Comparison of ENCODE assay signal across 8 mouse cellular contexts in the genomic region with DNA sequence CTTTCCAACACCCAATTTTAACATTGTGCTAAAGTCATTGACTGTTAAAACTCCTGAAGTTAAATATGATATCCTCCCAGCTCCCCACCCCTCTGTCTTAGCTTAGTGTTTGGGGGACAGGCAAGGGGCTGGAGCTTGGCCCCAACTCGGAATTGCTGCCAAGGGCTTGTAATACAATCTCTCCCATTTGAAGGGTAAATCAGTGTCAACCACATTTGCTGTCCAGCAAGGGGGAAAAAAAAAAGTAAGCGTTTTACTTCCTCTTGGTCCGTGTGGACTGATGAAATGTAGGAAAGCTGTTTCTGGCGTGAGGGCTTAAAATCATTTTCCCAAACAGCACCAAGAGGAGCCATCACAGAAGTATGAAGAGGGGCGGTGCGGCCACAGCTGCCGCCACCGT. TPM values are rescaled to one million over a fixed set of nuclear protein-coding genes. Genes with fewer than 3 reads are reported as not detected.
DNase-seq lines count a peak whose midpoint lies in the region; ATAC-seq and TF ChIP-seq lines count a peak whose summit lies in the region.

No protein-coding gene starts in this region.

- no peaks in the 10 kb centered on the region for H3K27me3 ChIP-seq in lung, embryonic 15.5 days
- H3K27me3 ChIP-seq in embryonic facial prominence, embryonic 15.5 days = no peaks in the 10 kb centered on the region
- no peaks in the 10 kb centered on the region for H3K27me3 ChIP-seq in intestine, postnatal 0 days (replicated peaks; ENCODE audit: control insufficient read depth, insufficient read depth, low read length)
- H3K27me3 ChIP-seq in neural tube, embryonic 14.5 days (ENCODE audit: control insufficient read depth, insufficient read depth, low read length) = no peaks in the 10 kb centered on the region

- no peak for TF ChIP-seq CTCF in intestine, postnatal 0 days (IDR thresholded peaks at IDR 0.05; ENCODE audit: low read depth)

- 0 out of 2 replicates have a peak, but pooled peaks cover 7% of the 10 kb centered on the region for H3K4me1 ChIP-seq in lung, embryonic 15.5 days
- H3K4me1 ChIP-seq in embryonic facial prominence, embryonic 15.5 days = peaks cover 12% of the 10 kb centered on the region
- no peaks in the 10 kb centered on the region for H3K4me1 ChIP-seq in intestine, postnatal 0 days (replicated peaks; ENCODE audit: control insufficient read depth, insufficient read depth, low read length)
- 0 out of 2 replicates have a peak, but pooled peaks cover 3% of the 10 kb centered on the region for H3K4me1 ChIP-seq in neural tube, embryonic 14.5 days (ENCODE audit: control insufficient read depth, insufficient read depth, low read length)

- peak overlapping the region; percentile 85 for H3K27ac ChIP-seq in lung, embryonic 15.5 days
- peak overlapping the region; percentile 92 for H3K27ac ChIP-seq in embryonic facial prominence, embryonic 15.5 days (replicated peaks)
- H3K27ac ChIP-seq in intestine, postnatal 0 days (ENCODE audit: low read depth, low read length) = 0 out of 2 replicates have a peak overlapping the region, but pooled peaks have one; percentile 11
- H3K27ac ChIP-seq in neural tube, embryonic 14.5 days (ENCODE audit: low read depth, low read length) = peak overlapping the region; percentile 91

- H3K9ac ChIP-seq in lung, embryonic 15.5 days = peak overlapping the region; percentile 44
- H3K9ac ChIP-seq in embryonic facial prominence, embryonic 15.5 days = peak overlapping the region; percentile 16
- H3K9ac ChIP-seq in intestine, postnatal 0 days (ENCODE audit: low read depth, low read length) = 0 out of 2 replicates have a peak overlapping the region, but pooled peaks have one; percentile 8
- H3K9ac ChIP-seq in neural tube, embryonic 14.5 days (replicated peaks; ENCODE audit: low read depth, low read length) = peak overlapping the region; percentile 65

- WGBS in lung, embryonic 15.5 days = under 1% methylated on average over 8 of the region's 8 CpGs
- WGBS in embryonic facial prominence, embryonic 15.5 days = 1% methylated on average over 8 of the region's 8 CpGs
- WGBS in intestine, postnatal 0 days = 3% methylated on average over 8 of the region's 8 CpGs
- WGBS in neural tube, embryonic 14.5 days = 2% methylated on average over 8 of the region's 8 CpGs

- H3K9me3 ChIP-seq in lung, embryonic 15.5 days = no peaks in the 10 kb centered on the region
- H3K9me3 ChIP-seq in embryonic facial prominence, embryonic 15.5 days (replicated peaks) = no peaks in the 10 kb centered on the region
- no peaks in the 10 kb centered on the region for H3K9me3 ChIP-seq in intestine, postnatal 0 days (ENCODE audit: control insufficient read depth)
- H3K9me3 ChIP-seq in neural tube, embryonic 14.5 days (ENCODE audit: control insufficient read depth, low read length) = no peaks in the 10 kb centered on the region

- no peak for ATAC-seq in lung, embryonic 15.5 days (ENCODE audit: borderline replicate concordance, extremely low read depth, low FRiP score, low TSS enrichment)
- ATAC-seq in embryonic facial prominence, embryonic 15.5 days (ENCODE audit: insufficient number of reproducible peaks, low FRiP score, low TSS enrichment, low read depth) = peak; percentile 66
- no peak for ATAC-seq in intestine, postnatal 0 days
- ATAC-seq in neural tube, embryonic 14.5 days (ENCODE audit: low read depth) = no peak

- DNase-seq in lung, postnatal 36 days = no peak
- no peak for DNase-seq in T-cell, adult 2 months (ENCODE audit: low spot score)
- DNase-seq in frontal cortex, postnatal 36 days (ENCODE audit: low spot score in 2 of 2) = no peak
- DNase-seq in cerebellum, postnatal 36 days = no peak

- peak overlapping the region; percentile 79 for H3K4me2 ChIP-seq in lung, embryonic 15.5 days
- H3K4me2 ChIP-seq in embryonic facial prominence, embryonic 15.5 days (replicated peaks) = peak overlapping the region; percentile 87
- H3K4me2 ChIP-seq in intestine, postnatal 0 days (replicated peaks; ENCODE audit: low read depth) = peak overlapping the region; percentile 65
- peak overlapping the region; percentile 84 for H3K4me2 ChIP-seq in neural tube, embryonic 14.5 days (ENCODE audit: low read depth, low read length)

- peak overlapping the region; percentile 42 for H3K4me3 ChIP-seq in lung, embryonic 15.5 days
- peak overlapping the region; percentile 50 for H3K4me3 ChIP-seq in embryonic facial prominence, embryonic 15.5 days (replicated peaks)
- peak overlapping the region; percentile 34 for H3K4me3 ChIP-seq in intestine, postnatal 0 days (ENCODE audit: low read depth, low read length)
- peak overlapping the region; percentile 48 for H3K4me3 ChIP-seq in neural tube, embryonic 14.5 days (ENCODE audit: low read depth, low read length)

- H3K36me3 ChIP-seq in lung, embryonic 15.5 days = no peaks in the 10 kb centered on the region
- H3K36me3 ChIP-seq in embryonic facial prominence, embryonic 15.5 days = no peaks in the 10 kb centered on the region
- H3K36me3 ChIP-seq in intestine, postnatal 0 days (ENCODE audit: control insufficient read depth, insufficient read depth) = no peaks in the 10 kb centered on the region
- no peaks in the 10 kb centered on the region for H3K36me3 ChIP-seq in neural tube, embryonic 14.5 days (ENCODE audit: control insufficient read depth, insufficient read depth, low read length)

RNA-seq across cellular contexts. Expression of gene Fancf, which starts 16.7 kb away (rescaled TPM):
- polyA plus RNA-seq in lung, embryonic 15.5 days (2015; fragmentation: Nextera tagmentation; extraction: Ambion mirVana) = 10.0 and 10.2 TPM in 2 replicates
- 10.1 and 11.3 TPM in 2 replicates for polyA plus RNA-seq in embryonic facial prominence, embryonic 15.5 days (2015; fragmentation: Nextera tagmentation; extraction: Ambion mirVana)
- polyA plus RNA-seq in intestine, postnatal 0 days (2015; fragmentation: Nextera tagmentation; extraction: Ambion mirVana) = 5.9 and 6.0 TPM in 2 replicates
- polyA plus RNA-seq in neural tube, embryonic 14.5 days (2014; fragmentation: Nextera tagmentation; extraction: Ambion mirVana) = 11.0 and 13.7 TPM in 2 replicates

RNA-seq across cellular contexts. Expression of gene Gas2, which starts 16.9 kb away (rescaled TPM):
- polyA plus RNA-seq in lung, embryonic 15.5 days (2015; fragmentation: Nextera tagmentation; extraction: Ambion mirVana) = 14.4 and 16.0 TPM in 2 replicates
- 37.7 and 45.0 TPM in 2 replicates for polyA plus RNA-seq in embryonic facial prominence, embryonic 15.5 days (2015; fragmentation: Nextera tagmentation; extraction: Ambion mirVana)
- 5.3 and 6.3 TPM in 2 replicates for polyA plus RNA-seq in intestine, postnatal 0 days (2015; fragmentation: Nextera tagmentation; extraction: Ambion mirVana)
- polyA plus RNA-seq in neural tube, embryonic 14.5 days (2014; fragmentation: Nextera tagmentation; extraction: Ambion mirVana) = 14.6 and 19.9 TPM in 2 replicates

Comparison
In these comparisons a context has a peak if more than half of its experiments do, and no peak if none do; other contexts are left out.
1. H3K27ac ChIP-seq: peak in every context shown above with its lines; median percentile 92 in embryonic facial prominence, embryonic 15.5 days; 91 in neural tube, embryonic 14.5 days; 85 in lung, embryonic 15.5 days; 11 in intestine, postnatal 0 days.
2. H3K9ac ChIP-seq: peak in every context shown above with its lines; median percentile 65 in neural tube, embryonic 14.5 days; 44 in lung, embryonic 15.5 days; 16 in embryonic facial prominence, embryonic 15.5 days; 8 in intestine, postnatal 0 days.